In genomic region chr6:28845610-28846009, GRCm38 (mm10) we compare ENCODE assay signal across 25 mouse cellular contexts. TPM values are rescaled to one million over a fixed set of nuclear protein-coding genes. Genes with fewer than 3 reads are reported as not detected.
DNase-seq lines count a peak whose midpoint lies in the region; ATAC-seq and TF ChIP-seq lines count a peak whose summit lies in the region.
"Had no signal": no experiment of that assay in that cellular context is flagged by ENCODE, and none has a peak within 500 bp of the region (broad histone marks: within the 10 kb centered on the region; RNA-seq: fewer than 3 reads in every experiment).

No protein-coding gene starts in this region.

- H3K4me3 ChIP-seq in layer of hippocampus, adult 2 months, result no peak overlapping the region
- H3K4me3 ChIP-seq: embryonic facial prominence, embryonic 15.5 days; forebrain, embryonic 10.5 days; heart, embryonic 15.5 days; hindbrain, embryonic 13.5 days had no signal

- no peak for TF ChIP-seq CTCF in layer of hippocampus, adult 2 months (conservative IDR thresholded peaks at IDR 0.05)

- H3K27ac ChIP-seq in layer of hippocampus, adult 2 months, result peak overlapping the region; percentile 58
- H3K27ac ChIP-seq: embryonic facial prominence, embryonic 15.5 days; forebrain, embryonic 10.5 days; heart, embryonic 15.5 days; hindbrain, embryonic 13.5 days; stomach, postnatal 0 days had no signal

- DNase-seq in layer of hippocampus, adult 2 months (ENCODE audit: low spot score in 2 of 2), result no peak
- DNase-seq in layer of hippocampus, postnatal 36 days, result no peak
- peak; percentile 44 for DNase-seq in retina, postnatal 1 day
- DNase-seq in retina, embryonic 14.5 days (ENCODE audit: low spot score), result no peak
- DNase-seq in NIH3T3 (ENCODE audit: low read depth), result peak; percentile 92
- DNase-seq in kidney, postnatal 10 days, result no peak
- DNase-seq: adrenal gland, postnatal 10 days; cerebellum, adult 8-10 months; cerebellum, postnatal 36 days; embryo, embryonic 11 days; gastrocnemius, postnatal 36 days; heart, postnatal 36 days; kidney, adult 11 months; kidney, postnatal 25 days; liver, postnatal 0 days; thymus, adult 2 months; thymus, postnatal 4 days had no signal

- ATAC-seq in megakaryocyte progenitor cell, adult 5-6 weeks (replicated peaks; ENCODE audit: poor library complexity), result no peak
- ATAC-seq: CD4-positive, CD25-positive, alpha-beta regulatory T cell, adult 4 months; liver, postnatal 0 days; midbrain, embryonic 16.5 days had no signal

RNA-seq across cellular contexts. Expression of gene Lrrc4, which starts 14.1 kb away (rescaled TPM):
- 10 to 100 TPM; 96.2 to 98.8 TPM for total RNA-seq in layer of hippocampus, adult 2 months (2021)
- 10 to 100 TPM; 88.9 to 90.2 TPM for total RNA-seq in layer of hippocampus, postnatal 36 days (2021)
- not detected in 2 replicates for total RNA-seq in megakaryocyte progenitor cell, adult 5-6 weeks (2015)
- 0.61 TPM in 1 of 2 replicates, not detected in the other for total RNA-seq in megakaryocyte progenitor cell, adult 5-6 weeks (2017)

Comparison
In these comparisons a context has a peak if more than half of its experiments do, and no peak if none do; other contexts are left out.
1. DNase-seq: peak in retina, postnatal 1 day (single experiment) and NIH3T3 (single experiment); none in layer of hippocampus, adult 2 months (0 of 2), layer of hippocampus, postnatal 36 days (0 of 2), retina, embryonic 14.5 days (single experiment) and kidney, postnatal 10 days (single experiment).
2. RNA of gene Lrrc4, which starts 14.1 kb away (total RNA-seq): 96.2 to 98.8 TPM in layer of hippocampus, adult 2 months and 88.9 to 90.2 TPM in layer of hippocampus, postnatal 36 days; 0.61 TPM in megakaryocyte progenitor cell, adult 5-6 weeks; every median in the first group is over 10 times any median in the second.